Mouse (Mus musculus): ENCODE results near the gene Fmc1. TPM values are rescaled to one million over a fixed set of nuclear protein-coding genes. Genes with fewer than 3 reads are reported as not detected.
"Not testable (repeated sequence)": the region's sequence is repeated elsewhere in the genome, so short reads cannot be mapped to it uniquely, and the experiment has no call there.

Gene Fmc1
- total RNA-seq (2021), result 100 to 1,000 TPM; 167 to 170 TPM
- long read RNA-seq, experiment 1, transcript Fmc1-201 (2 exons, 479 nt), result major isoform, 226 of 241 reads
- long read RNA-seq, experiment 1, partial matches to known transcripts, result 13 of 241 reads
- long read RNA-seq, experiment 1, other reads (novel, unspliced or antisense), result 2 of 241 reads
- long read RNA-seq, experiment 2, transcript Fmc1-201 (2 exons, 479 nt), result major isoform, 135 of 147 reads
- long read RNA-seq, experiment 2, partial matches to known transcripts, result 10 of 147 reads
- long read RNA-seq, experiment 2, other reads (novel, unspliced or antisense), result 1 of 147 reads

DNA sequence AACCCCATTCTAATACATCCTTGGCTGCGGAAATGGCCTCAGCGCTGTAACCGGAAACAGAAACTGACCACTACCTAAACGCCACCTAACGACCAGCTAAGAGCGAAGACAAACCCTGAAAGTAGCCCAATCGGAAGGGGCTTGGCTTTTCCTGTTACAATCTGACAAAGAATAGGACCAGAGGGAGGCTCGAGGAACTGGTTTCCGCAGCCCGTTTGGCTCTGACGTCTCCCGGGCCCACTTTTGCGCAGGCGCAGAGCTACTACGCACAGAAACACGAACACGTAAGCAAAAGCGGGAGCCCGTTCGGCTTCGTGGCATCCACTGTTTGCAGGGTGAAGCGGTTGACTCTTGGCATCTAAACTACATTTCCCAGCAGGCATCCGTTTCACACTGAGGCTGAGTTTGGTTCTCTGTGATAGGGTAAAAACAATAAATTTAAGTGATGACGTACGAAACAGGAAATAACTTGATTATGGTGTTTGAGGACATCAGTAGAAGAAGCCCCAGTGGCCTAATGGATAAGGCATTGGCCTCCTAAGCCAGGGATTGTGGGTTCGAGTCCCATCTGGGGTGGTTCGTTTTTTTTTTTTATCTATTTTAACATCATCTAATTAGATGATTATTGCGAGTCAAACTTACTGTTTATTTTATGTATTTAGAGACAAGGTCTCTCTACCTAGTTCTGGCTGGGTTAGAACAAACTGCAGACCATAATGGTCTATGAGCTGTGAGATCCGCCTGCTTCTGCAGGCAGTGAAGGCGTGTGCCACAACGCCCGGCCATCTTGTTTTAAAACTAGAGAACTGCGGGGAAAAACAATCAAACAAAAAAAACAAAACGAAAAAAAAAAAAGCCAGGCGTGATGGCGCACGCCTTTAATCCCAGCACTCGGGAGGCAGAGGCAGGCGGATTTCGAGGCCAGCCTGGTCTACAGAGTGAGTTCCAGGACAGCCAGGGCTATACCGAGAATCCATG, at the start of gene Fmc1:
TSS of gene Fmc1 (plus strand) at position 75 of the 978 bp plus-strand sequence.
- peak; percentile 98 for DNase-seq

DNA sequence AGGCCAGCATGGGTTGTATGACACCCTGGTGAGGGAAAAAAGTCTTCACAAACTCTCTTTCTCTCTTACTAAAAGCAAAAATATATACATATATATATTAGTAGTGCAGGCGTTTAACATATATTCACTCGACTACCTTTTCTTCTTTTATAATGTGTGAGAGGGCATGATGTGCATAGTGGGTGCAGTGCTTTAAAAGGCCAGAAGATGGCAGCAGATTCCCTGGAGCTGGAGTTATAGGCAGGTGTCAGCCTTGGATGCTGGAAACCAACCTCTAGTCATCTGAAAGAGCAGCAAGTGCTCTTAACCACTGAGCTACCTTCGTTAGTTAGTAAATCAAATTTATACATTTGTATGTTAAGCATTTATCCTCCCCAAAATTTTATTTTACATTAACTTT, 40.8 kb upstream of the Fmc1 start:
- DNase-seq, result no peak

DNA sequence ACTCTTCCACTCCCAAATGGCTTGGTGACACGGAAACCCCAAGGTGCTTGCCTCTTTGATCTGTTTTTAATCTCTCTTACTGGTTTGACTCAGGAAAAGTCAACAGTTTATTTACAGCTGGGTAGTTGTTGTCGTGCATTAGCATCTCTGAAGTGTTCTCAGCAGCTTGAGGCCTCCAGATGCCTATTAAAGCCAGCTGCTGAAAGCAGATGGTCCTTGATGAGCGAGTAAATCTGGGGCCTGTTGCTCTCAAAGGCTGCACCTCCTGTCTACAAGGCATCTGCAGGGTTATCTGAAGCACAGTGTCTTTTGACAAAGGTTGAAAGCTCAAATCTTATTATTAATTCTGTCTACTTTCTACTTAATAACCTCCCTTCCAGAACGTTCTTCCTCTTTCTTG, 37.7 kb upstream of the Fmc1 start:
- no peak for DNase-seq

DNA sequence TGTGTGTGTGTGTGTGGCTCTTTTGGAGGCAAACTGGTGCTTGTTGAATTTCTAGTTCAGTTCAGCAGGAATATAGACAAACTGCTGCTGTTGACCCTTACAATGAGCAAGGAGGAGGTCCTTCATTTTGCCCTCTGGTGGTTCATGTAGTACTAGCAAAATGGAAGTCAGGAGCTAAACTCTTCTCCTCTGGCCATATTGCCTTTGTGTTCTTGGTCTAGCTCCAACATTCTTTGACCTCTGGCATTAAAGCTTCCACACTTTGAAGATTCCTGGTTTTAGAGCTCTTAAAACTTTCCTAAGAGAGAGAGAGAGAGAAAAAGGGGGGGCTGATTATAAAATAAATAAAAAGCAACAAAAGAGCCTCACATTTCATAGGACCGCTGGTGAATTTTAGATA, 21.2 kb upstream of the Fmc1 start:
- no peak for DNase-seq

DNA sequence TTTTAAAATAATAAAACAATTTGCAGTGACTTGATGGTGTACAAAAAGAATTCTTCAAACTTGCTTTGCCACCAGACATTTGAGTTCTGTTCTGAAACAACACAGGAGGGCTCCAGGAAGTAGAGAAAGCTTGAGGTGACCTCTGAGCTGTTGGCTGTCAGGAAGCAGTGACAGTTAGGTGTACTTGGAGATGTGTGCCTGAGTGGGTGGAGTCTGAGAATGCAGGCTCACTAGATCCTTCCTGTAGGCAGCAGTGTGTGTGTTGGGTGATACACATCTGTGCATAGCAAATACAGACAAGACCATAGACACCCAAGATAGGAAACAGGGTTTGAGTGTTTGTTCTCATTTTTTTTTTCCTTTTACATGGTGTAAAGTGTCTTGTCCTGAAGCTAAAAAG, 20.5 kb upstream of the Fmc1 start:
- DNase-seq, result no peak

DNA sequence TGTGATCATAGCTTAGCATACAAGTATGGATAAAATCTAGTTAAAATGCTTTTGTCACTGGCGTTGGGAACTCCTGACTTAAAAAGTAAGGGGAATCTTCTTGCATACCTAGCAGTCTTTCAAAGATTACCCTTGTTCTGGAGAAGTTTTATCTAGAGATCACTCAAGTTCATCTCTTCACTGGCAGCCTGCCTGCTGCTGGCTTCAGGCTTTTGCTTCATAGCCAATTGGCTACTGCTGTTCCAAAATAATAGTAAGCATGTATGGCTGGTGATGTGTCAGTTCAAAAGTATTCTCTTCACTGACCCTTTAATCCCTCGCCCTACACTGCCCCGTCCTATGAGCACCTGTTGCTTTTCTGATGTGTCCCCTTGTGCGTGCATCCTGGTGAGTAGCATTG, 18.1 kb upstream of the Fmc1 start:
- DNase-seq, result no peak

DNA sequence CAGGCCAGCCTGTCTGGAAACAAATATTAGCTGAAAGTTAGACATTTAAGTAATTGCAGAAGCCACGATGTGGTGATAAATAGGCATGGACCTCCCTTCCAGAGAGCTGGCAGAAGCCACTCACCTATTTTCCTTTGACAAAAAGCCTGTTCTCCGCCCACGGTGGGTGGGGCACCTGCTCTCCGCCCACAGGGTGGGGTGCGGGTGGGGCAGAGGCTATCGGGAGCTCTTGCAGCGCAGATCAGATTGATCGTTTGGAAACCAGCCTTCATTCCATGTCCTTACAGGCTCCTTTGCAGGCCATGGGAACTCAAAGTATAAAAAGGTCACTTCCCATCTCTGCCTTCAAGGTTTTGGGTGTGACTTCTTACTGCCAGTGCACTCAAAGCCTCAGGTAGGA, 9.5 kb upstream of the Fmc1 start:
- DNase-seq, result no peak

GRCm38 (mm10) chr6:38531211-38531820, 2.0 kb upstream of the Fmc1 start:
- DNase-seq, result no peak

- DNase-seq, result peak; percentile 28
Observed at GRCm38 (mm10) chr6:38532500-38533420, 542 bp upstream of the Fmc1 start.

DNA sequence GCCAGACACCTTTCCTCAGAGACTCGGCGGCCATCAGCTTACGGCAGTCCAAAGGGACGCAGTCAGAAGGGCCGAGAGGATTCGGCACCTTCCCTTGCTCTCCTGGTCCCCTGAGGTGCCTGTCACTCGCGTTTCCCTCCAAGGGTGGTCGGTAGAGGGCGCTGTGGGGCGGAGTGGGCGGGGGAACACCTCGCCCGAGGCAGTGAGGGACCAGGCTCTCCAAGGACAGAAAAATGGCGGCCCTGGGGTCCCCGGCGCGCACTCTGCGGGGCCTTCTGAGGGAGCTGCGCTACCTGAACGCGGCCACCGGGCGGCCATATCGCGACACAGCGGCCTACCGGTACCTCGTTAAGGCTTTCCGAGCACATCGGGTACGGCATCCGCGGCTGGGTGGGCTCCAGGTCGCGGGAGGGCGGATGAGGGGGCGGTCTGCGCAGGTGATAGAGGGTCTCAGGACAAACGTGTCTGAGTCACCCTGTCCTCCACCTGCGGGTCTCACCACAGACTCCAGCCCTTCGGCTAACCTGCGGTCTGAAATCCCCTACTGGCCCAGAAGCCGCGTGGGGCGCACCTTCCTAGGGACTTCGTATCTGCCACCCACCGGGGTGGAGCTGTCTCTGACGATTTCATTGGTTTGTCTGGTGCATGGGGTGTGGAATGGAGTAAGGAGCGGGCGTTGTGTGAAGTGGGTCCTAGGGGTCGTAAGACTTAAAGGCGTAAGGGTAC, 1.5 kb downstream of the Fmc1 start:
- peak; percentile 96 for DNase-seq

DNA sequence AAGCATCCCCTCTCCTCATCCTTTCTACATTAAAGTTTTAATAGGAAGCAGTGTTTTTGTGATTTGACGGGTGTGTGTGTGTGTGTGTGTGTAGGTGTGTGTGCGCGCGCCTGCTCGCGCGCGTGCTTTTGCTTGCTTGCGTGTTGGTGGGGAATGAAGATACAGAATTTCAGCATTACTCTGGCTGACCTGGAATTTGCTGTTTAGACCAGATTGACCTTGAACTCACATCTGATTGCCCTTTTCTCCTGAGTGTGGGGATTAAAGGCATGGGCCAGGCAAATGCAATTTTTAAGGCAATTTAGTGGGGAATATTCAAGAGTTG, 2.0 kb downstream of the Fmc1 start:
- no peak for DNase-seq

- no peak for DNase-seq
Observed at GRCm38 (mm10) chr6:38535788-38536187, 2.5 kb downstream of the Fmc1 start.

DNA sequence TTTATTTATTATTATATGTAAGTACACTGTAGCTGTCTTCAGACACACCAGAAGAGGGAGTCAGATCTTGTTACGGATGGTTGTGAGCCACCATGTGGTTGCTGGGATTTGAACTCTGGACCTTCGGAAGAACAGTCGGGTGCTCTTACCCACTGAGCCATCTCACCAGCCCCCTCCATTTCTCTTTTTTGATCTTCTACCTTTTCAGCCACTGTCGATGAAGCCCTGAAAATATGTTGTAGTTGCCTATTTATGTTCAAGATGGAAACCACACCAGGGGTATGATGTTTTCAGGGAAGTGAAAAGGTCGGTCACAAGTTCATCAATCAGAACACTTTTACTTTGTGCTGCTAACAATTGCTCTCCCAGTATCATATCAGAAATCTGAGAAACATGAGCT, 10.8 kb downstream of the Fmc1 start:
- DNase-seq, result not testable (repeated sequence)

- not testable (repeated sequence) for DNase-seq
Observed at GRCm38 (mm10) chr6:38547005-38547404, 13.7 kb downstream of the Fmc1 start.

GRCm38 (mm10) chr6:38547707-38548106, 14.4 kb downstream of the Fmc1 start:
- DNase-seq, result no peak

DNA sequence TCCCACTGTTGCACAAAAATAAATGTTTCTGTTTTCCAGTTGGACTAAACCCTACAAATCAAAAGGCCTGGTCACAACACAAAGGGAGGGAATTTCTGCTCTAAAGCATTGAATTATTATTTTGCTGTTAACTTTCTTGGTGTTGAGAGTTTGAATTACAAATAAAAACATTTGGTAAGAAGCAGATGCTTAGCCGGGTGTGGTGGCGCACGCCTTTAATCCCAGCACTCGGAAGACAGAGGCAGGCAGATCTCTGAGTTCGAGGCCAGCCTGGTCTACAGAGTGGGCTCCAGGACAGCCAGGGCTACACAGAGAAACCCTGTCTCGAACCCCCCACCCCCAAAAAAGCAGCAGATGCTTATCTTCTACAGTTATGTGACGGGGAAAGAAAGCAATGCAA, 15.3 kb downstream of the Fmc1 start:
- DNase-seq, result not testable (repeated sequence)

GRCm38 (mm10) chr6:38549840-38550239, 16.5 kb downstream of the Fmc1 start:
- not testable (repeated sequence) for DNase-seq

- peak; percentile 74 for DNase-seq
Observed at GRCm38 (mm10) chr6:38550250-38551061, 17.2 kb downstream of the Fmc1 start.

DNA sequence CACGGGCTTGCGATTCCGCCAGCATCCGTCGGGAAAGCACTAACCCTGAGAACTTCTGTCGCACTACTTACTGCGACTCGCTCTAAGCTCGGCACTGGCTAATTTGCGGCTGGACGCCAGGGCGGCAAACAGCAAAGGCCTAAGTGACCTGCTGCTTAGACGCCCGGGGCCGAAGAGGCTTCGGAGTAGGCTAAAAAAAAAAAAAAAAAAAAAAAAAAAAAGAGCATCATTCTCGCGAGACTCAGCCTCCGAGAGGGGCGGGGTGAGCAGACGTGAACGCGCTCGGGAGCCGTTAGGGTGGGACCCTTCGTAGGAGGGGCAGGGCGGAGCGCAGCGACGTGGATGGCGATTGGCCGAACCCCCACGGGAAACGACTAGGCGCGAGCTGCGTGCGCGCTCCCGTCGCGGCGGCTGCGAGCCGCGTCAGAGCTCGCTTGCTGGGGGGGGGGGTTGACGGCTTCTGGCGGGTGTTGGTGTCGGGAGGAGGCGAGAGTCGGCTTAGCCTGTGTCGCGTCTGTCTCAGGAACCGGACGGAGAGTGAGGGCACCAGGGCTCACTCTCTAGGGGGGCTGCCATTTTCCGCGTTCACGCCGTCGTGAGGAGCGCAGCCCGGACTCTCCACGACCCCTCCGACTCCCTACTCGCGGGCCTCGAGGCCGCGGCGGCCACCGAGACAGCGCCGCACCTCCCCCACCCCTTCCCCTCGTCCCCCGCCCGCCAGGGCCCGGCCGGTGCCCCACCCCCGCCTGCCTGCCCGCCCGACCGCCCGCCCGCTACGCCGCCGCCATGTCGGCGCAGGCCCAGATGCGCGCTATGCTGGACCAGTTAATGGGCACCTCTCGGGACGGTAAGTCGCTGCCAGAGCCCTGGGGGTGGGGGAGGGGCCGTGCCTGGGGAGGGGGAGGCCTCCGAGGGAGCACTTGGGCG, 18.0 kb downstream of the Fmc1 start, which contains the start of gene Luc7l2:
TSS of gene Luc7l2 (plus strand) at position 273 of the 927 bp plus-strand sequence.
- DNase-seq, result peak; percentile 98

All from gastrocnemius, postnatal 25 days (tissue).